Mouse (Mus musculus) heart, embryonic 12.5 days (tissue): ENCODE measurements around the gene Sphk1. TPM values are rescaled to one million over a fixed set of nuclear protein-coding genes. Genes with fewer than 3 reads are reported as not detected.

ENCODE experiments used
- ATAC-seq: fragments of 200-750 bp; cut with Nextera tagmentation; 2 replicates; pipeline ENCODE4 v1.8.0; 2017; ENCODE audit warnings: moderate TSS enrichment, moderate library complexity; ENCODE audit not compliant: insufficient number of reproducible peaks, low FRiP score
- H3K27ac ChIP-seq: fragments of 300-500 bp; sonication (generic); 2 replicates; pipeline ENCODE4 v1.5.1; 2016; ENCODE audit warnings: mild to moderate bottlenecking, moderate library complexity; ENCODE audit not compliant: poor library complexity, severe bottlenecking
- H3K27me3 ChIP-seq: fragments of 300-500 bp; sonication (generic); replicated peaks from 2 replicates; pipeline ENCODE4 v1.6.1; 2016; ENCODE audit warnings: mild to moderate bottlenecking, moderate library complexity
- H3K36me3 ChIP-seq: fragments of 300-500 bp; sonication (generic); 2 replicates; pipeline ENCODE4 v1.6.1; 2016; ENCODE audit warnings: mild to moderate bottlenecking, moderate library complexity
- H3K4me1 ChIP-seq: fragments of 300-500 bp; sonication (generic); replicated peaks from 2 replicates; pipeline ENCODE4 v1.6.1; 2016; ENCODE audit warnings: mild to moderate bottlenecking
- H3K4me2 ChIP-seq: fragments of 300-500 bp; sonication (generic); 2 replicates; pipeline ENCODE4 v1.6.1; 2016; ENCODE audit warnings: mild to moderate bottlenecking, moderate library complexity
- H3K4me3 ChIP-seq: fragments of 300-500 bp; sonication (generic); 2 replicates; pipeline ENCODE4 v1.5.1; 2016; ENCODE audit warnings: mild to moderate bottlenecking
- H3K9ac ChIP-seq: fragments of 300-500 bp; sonication (generic); 2 replicates; pipeline ENCODE4 v1.6.1; 2016; ENCODE audit warnings: mild to moderate bottlenecking, moderate library complexity
- H3K9me3 ChIP-seq: fragments of 300-500 bp; sonication (generic); replicated peaks from 2 replicates; pipeline ENCODE4 v1.6.1; 2016; ENCODE audit warnings: mild to moderate bottlenecking, moderate library complexity
- WGBS: fragments of 180-500 bp; shearing (Covaris S2); methylation state at CpG from one replicate; pipeline ENCODE4 v1.1.7; 2016; 5-methylcytosine and 5-hydroxymethylcytosine counted together
- polyA plus RNA-seq: library from polyadenylated mRNA; unstranded; fragments of >200 nt; fragmentation: Nextera tagmentation; extraction: Ambion mirVana; gene quantifications from 2 replicates; pipeline ENCODE4 v1.2.1, GENCODE M21; 2016

The Sphk1 gene
- polyA plus RNA-seq, 1 experiment from 2014 or later, result 1.6 TPM

- no peak overlapping the region for H3K9ac ChIP-seq
- H3K9me3 ChIP-seq, result no peaks in the 10 kb centered on the region
- peak; percentile 87 for ATAC-seq
- H3K36me3 ChIP-seq, result no peaks in the 10 kb centered on the region
- no peak overlapping the region for H3K4me3 ChIP-seq
- H3K27ac ChIP-seq, result peak overlapping the region; percentile 83
- H3K4me1 ChIP-seq, result peaks cover 26% of the 10 kb centered on the region
- 0 out of 2 replicates have a peak overlapping the region, but pooled peaks have one; percentile 3 for H3K4me2 ChIP-seq
- H3K27me3 ChIP-seq, result no peaks in the 10 kb centered on the region
- 44% methylated on average over 5 of the region's 5 CpGs for WGBS
Observed at GRCm38 (mm10) chr11:116523699-116524189, 7.0 kb upstream of the Sphk1 start.

- 81% methylated on average over 8 of the region's 8 CpGs for WGBS
- Histone ChIP-seq H3K4me2 (no peak overlapping the region), H3K9me3 (no peaks in the 10 kb centered on the region), H3K27me3 (peaks cover 35% of the 10 kb centered on the region), H3K27ac (no peak overlapping the region), H3K36me3 (no peaks in the 10 kb centered on the region), H3K4me3 (no peak overlapping the region), H3K4me1 (peaks cover 44% of the 10 kb centered on the region), H3K9ac (no peak overlapping the region)
- no peak for ATAC-seq
Observed at GRCm38 (mm10) chr11:116528636-116529320, 1.9 kb upstream of the Sphk1 start.

- Histone ChIP-seq H3K27me3 (peaks cover 53% of the 10 kb centered on the region), H3K4me2 (peak overlapping the region; percentile 95), H3K4me3 (peak overlapping the region; percentile 55), H3K36me3 (0 out of 2 replicates have a peak, but pooled peaks cover 3% of the 10 kb centered on the region), H3K9ac (peak overlapping the region; percentile 35), H3K4me1 (peaks cover 47% of the 10 kb centered on the region), H3K9me3 (no peaks in the 10 kb centered on the region), H3K27ac (no peak overlapping the region)
- 4% methylated on average over 48 of the region's 48 CpGs for WGBS
- ATAC-seq, result no peak
Observed at GRCm38 (mm10) chr11:116531371-116532191, 856 bp downstream of the Sphk1 start.

GRCm38 (mm10) chr11:116532262-116532809, 1.6 kb downstream of the Sphk1 start:
- Histone ChIP-seq H3K27ac (no peak overlapping the region), H3K4me3 (peak overlapping the region; percentile 55), H3K9me3 (no peaks in the 10 kb centered on the region), H3K9ac (peak overlapping the region; percentile 65), H3K4me2 (peak overlapping the region; percentile 95), H3K4me1 (peaks cover 55% of the 10 kb centered on the region), H3K36me3 (0 out of 2 replicates have a peak, but pooled peaks cover 3% of the 10 kb centered on the region), H3K27me3 (peaks cover 53% of the 10 kb centered on the region)
- WGBS, result under 1% methylated on average over 30 of the region's 30 CpGs
- ATAC-seq, result no peak

GRCm38 (mm10) chr11:116532810-116533338, 2.1 kb downstream of the Sphk1 start:
- 0 out of 2 replicates have a peak, but pooled peaks cover 3% of the 10 kb centered on the region for H3K36me3 ChIP-seq
- peak overlapping the region; percentile 65 for H3K9ac ChIP-seq
- ATAC-seq, result peak; percentile 15
- no peaks in the 10 kb centered on the region for H3K9me3 ChIP-seq
- 0% methylated on average over 50 of the region's 50 CpGs for WGBS
- peaks cover 53% of the 10 kb centered on the region for H3K27me3 ChIP-seq
- H3K4me3 ChIP-seq, result peak overlapping the region; percentile 55
- H3K27ac ChIP-seq, result no peak overlapping the region
- peaks cover 56% of the 10 kb centered on the region for H3K4me1 ChIP-seq
- peak overlapping the region; percentile 95 for H3K4me2 ChIP-seq

GRCm38 (mm10) chr11:116533341-116534153, 2.8 kb downstream of the Sphk1 start:
- Histone ChIP-seq H3K27me3 (peaks cover 53% of the 10 kb centered on the region), H3K9me3 (no peaks in the 10 kb centered on the region), H3K36me3 (peaks cover 10% of the 10 kb centered on the region), H3K9ac (peak overlapping the region; percentile 65), H3K27ac (no peak overlapping the region), H3K4me1 (peaks cover 56% of the 10 kb centered on the region), H3K4me2 (peak overlapping the region; percentile 95), H3K4me3 (peak overlapping the region; percentile 55)
- under 1% methylated on average over 60 of the region's 63 CpGs for WGBS
- peak; percentile 53; the same call in 1 of the 2 replicates for ATAC-seq

GRCm38 (mm10) chr11:116534154-116534865, 3.6 kb downstream of the Sphk1 start:
- Histone ChIP-seq H3K4me3 (peak overlapping the region; percentile 55), H3K4me1 (peaks cover 56% of the 10 kb centered on the region), H3K4me2 (peak overlapping the region; percentile 95), H3K27me3 (peaks cover 53% of the 10 kb centered on the region), H3K36me3 (peaks cover 18% of the 10 kb centered on the region), H3K9me3 (no peaks in the 10 kb centered on the region), H3K9ac (0 out of 2 replicates have a peak overlapping the region, but pooled peaks have one; percentile 25), H3K27ac (no peak overlapping the region)
- WGBS, result 18% methylated on average over 20 of the region's 20 CpGs
- ATAC-seq, result peak; percentile 70

- Histone ChIP-seq H3K4me1 (peaks cover 40% of the 10 kb centered on the region), H3K27ac (no peak overlapping the region)
Observed at GRCm38 (mm10) chr11:116536685-116537084, 6.0 kb downstream of the Sphk1 start.

GRCm38 (mm10) chr11:116537388-116537787, 6.7 kb downstream of the Sphk1 start:
- WGBS, result 41% methylated on average over 5 of the region's 5 CpGs
- no peak overlapping the region for H3K9ac ChIP-seq
- H3K4me2 ChIP-seq, result no peak overlapping the region
- ATAC-seq, result no peak
- peaks cover 33% of the 10 kb centered on the region for H3K4me1 ChIP-seq
- H3K36me3 ChIP-seq, result peaks cover 48% of the 10 kb centered on the region
- no peaks in the 10 kb centered on the region for H3K9me3 ChIP-seq
- H3K27ac ChIP-seq, result no peak overlapping the region
- peaks cover 32% of the 10 kb centered on the region for H3K27me3 ChIP-seq
- no peak overlapping the region for H3K4me3 ChIP-seq

More at GRCm38 (mm10) chr11:116536685-116537084, 6.0 kb downstream of the Sphk1 start:
- H3K4me2 ChIP-seq, result no peak overlapping the region
- 54% methylated on average over 7 of the region's 7 CpGs for WGBS
- H3K27me3 ChIP-seq, result peaks cover 35% of the 10 kb centered on the region
- ATAC-seq, result no peak
- no peak overlapping the region for H3K4me3 ChIP-seq
- peaks cover 41% of the 10 kb centered on the region for H3K36me3 ChIP-seq
- no peak overlapping the region for H3K9ac ChIP-seq
- H3K9me3 ChIP-seq, result no peaks in the 10 kb centered on the region
